Mouse (Mus musculus) heart, embryonic 14.5 days (tissue): ENCODE measurements at regions not wholly inside any gene's neighbourhood (a gene's known extent, or its start where the extent isn't known, plus 50 kb on each side); places are given as distances from the start of the nearest gene placed in this dataset.
A peak's percentile ranks its signal among the peaks of the same experiment; 100 is the strongest.

Experiments
- ATAC-seq: fragments of 200-750 bp; cut with Nextera tagmentation; 2 replicates; pipeline ENCODE4 v1.8.0; 2017; ENCODE audit warnings: low read depth, moderate TSS enrichment; ENCODE audit not compliant: insufficient number of reproducible peaks, insufficient read depth, low FRiP score
- H3K27ac ChIP-seq, 2 experiments: fragments of 200-500 bp in 1 of 2; fragments of 300-500 bp in 1 of 2; sonication (generic) in 1 of 2; replicated peaks in 1 of 2; 2 replicates each; pipeline ENCODE4 v1.5.1; 2012 to 2014; ENCODE audit warnings: low read depth in 2 of 2, low read length in 2 of 2, control low read depth in 1 of 2, mild to moderate bottlenecking in 1 of 2, mixed read lengths in 1 of 2; ENCODE audit not compliant: control insufficient read depth in 1 of 2, insufficient read depth in 1 of 2
- H3K27me3 ChIP-seq: fragments of 300-500 bp; sonication (generic); 2 replicates; pipeline ENCODE4 v1.6.1; 2014; ENCODE audit warnings: mild to moderate bottlenecking, low read length, control low read depth; ENCODE audit not compliant: control insufficient read depth, insufficient read depth
- H3K36me3 ChIP-seq: fragments of 300-500 bp; sonication (generic); 2 replicates; pipeline ENCODE4 v1.6.1; 2014; ENCODE audit warnings: mild to moderate bottlenecking, control low read depth, low read length, mixed read lengths; ENCODE audit not compliant: control insufficient read depth, insufficient read depth
- H3K4me1 ChIP-seq, 2 experiments: fragments of 200-500 bp in 1 of 2; fragments of 300-500 bp in 1 of 2; sonication (generic) in 1 of 2; 2 replicates each; pipeline ENCODE4 v1.6.1; 2012 to 2014; ENCODE audit warnings: low read length in 2 of 2, control low read depth in 1 of 2, mixed read lengths in 1 of 2; ENCODE audit not compliant: control insufficient read depth in 2 of 2, insufficient read depth in 2 of 2
- H3K4me2 ChIP-seq: fragments of 300-500 bp; sonication (generic); 2 replicates; pipeline ENCODE4 v1.6.1; 2014; ENCODE audit warnings: mild to moderate bottlenecking, low read length
- H3K4me3 ChIP-seq, 2 experiments: fragments of 200-500 bp in 1 of 2; fragments of 300-500 bp in 1 of 2; sonication (generic) in 1 of 2; 2 replicates each; pipeline ENCODE4 v1.5.1; 2012 to 2014; ENCODE audit warnings: low read length in 2 of 2, mild to moderate bottlenecking in 2 of 2, control low read depth in 1 of 2, low read depth in 1 of 2, moderate library complexity in 1 of 2; ENCODE audit not compliant: control insufficient read depth in 1 of 2, insufficient read depth in 1 of 2
- H3K9ac ChIP-seq: fragments of 300-500 bp; sonication (generic); 2 replicates; pipeline ENCODE4 v1.6.1; 2014; ENCODE audit warnings: mild to moderate bottlenecking, low read length
- H3K9me3 ChIP-seq: fragments of 300-500 bp; sonication (generic); 2 replicates; pipeline ENCODE4 v1.6.1; 2016; ENCODE audit warnings: low read length, control low read depth; ENCODE audit not compliant: control insufficient read depth
- WGBS: fragments of 180-500 bp; shearing (Covaris S2); extraction: QIAGEN DNeasy Blood & Tissue Kit; methylation state at CpG from one replicate; pipeline ENCODE4 v1.1.7; 2014; 5-methylcytosine and 5-hydroxymethylcytosine counted together

DNA sequence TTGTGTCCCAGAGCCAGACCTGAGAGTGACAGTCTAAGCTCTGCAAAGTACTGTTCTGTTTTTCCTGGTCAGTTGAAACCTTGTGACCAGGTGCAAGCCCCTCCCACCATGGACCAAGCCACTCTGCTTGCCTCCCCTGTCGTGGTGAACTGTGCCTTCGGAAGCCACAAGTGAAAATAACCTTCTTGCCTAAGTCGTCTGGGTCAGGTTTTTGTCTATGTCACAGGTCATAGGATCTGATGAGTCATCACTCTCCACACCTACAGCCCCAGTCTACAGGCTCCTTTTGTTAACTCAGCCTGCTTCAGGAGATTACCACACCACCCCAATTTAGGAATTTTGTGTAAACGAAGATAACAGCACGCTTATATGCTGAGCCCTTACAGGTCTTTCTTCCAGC is 417.2 kb upstream of the Arid1b start:
- H3K9ac ChIP-seq, result no peak overlapping the region
- WGBS, result 44% methylated on average over 5 of the region's 5 CpGs
- no peaks in the 10 kb centered on the region for H3K4me1 ChIP-seq

DNA sequence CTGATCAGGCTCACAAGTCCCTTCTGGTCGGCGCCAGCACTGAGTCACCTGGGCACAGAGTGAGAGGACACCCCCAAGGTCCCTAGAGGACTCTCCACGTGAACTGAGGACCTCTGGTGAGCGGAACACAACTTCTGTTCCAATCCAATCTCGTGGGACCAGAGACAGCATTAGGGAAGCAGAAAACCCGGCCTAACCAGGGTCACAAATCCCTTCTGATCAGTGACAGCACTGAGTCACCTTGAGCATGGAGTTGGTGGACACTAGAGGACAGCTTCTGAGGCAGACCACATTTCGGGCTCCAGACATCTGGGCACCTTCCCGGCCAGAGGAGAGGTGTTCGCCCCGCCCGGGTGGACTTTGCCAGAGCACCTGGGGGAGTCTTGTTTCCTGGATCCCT is 412.3 kb upstream of the Arid1b start:
- WGBS, result 82% methylated on average over 11 of the region's 11 CpGs
- no peak overlapping the region for H3K4me2 ChIP-seq
- no peaks in the 10 kb centered on the region for H3K36me3 ChIP-seq
- H3K27me3 ChIP-seq, result no peaks in the 10 kb centered on the region
- H3K4me1 ChIP-seq, result no peaks in the 10 kb centered on the region
- H3K27ac ChIP-seq, result no peak overlapping the region
- H3K9ac ChIP-seq, result no peak overlapping the region
- ATAC-seq, result no peak
- H3K9me3 ChIP-seq, result no peaks in the 10 kb centered on the region
- no peak overlapping the region for H3K4me3 ChIP-seq

More for the DNA sequence above, 417.2 kb upstream of the Arid1b start:
- Histone ChIP-seq H3K27me3 (no peaks in the 10 kb centered on the region; the same call in 1 of the 2 replicates), H3K9me3 (no peaks in the 10 kb centered on the region), H3K36me3 (no peaks in the 10 kb centered on the region), H3K27ac (no peak overlapping the region), H3K4me3 (no peak overlapping the region), H3K4me2 (no peak overlapping the region)
- ATAC-seq, result no peak

DNA sequence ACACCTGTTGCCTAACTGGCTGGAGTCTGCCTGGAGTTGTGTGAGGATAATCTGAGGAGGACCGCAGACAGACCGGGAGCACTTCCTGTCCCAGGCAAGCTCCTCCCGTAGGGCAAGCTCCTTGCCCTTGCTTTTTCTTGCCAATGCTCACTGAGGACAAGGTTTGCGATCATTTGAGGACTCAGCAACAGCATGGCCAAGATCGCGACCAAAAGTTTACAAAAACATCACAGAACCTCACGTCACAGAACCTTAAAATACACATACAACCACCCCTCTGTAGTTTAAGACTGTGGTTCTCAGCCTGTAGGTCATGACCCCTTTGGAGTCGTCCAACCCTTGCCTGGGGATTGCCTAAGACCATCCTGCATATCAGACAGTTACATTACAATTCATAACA is 383.7 kb upstream of the Arid1b start:
- no peak for ATAC-seq
- Histone ChIP-seq H3K36me3 (no peaks in the 10 kb centered on the region), H3K4me3 (no peak overlapping the region), H3K4me2 (no peak overlapping the region), H3K9ac (no peak overlapping the region), H3K9me3 (0 out of 2 replicates have a peak, but pooled peaks cover 5% of the 10 kb centered on the region), H3K4me1 (peaks cover 0 to 5% of the 10 kb centered on the region in 2 experiments; a peak in 1 of 4 replicates), H3K27me3 (no peaks in the 10 kb centered on the region), H3K27ac (no peak overlapping the region)
- 76% methylated on average over 8 of the region's 8 CpGs for WGBS

DNA sequence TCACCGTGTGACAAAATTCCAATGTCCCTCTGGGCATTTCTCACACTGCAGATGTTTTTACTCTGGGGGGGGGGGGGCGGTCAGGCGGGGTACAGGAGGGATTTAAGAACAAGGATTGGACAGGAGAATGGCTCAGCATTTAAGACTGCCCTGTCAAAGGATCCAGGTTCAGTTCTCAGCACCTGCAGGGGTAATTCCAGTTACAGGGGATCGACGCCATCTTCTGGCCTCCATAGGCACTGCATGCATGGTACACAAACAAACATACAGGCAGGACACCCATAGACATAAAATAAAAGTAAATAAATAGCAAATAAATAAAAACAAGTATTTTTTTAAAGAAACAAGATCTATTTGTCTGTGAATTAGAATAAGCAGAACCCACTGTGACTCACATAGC is 383.1 kb upstream of the Arid1b start:
- no peak for ATAC-seq
- 90% methylated on average over 5 of the region's 5 CpGs for WGBS

DNA sequence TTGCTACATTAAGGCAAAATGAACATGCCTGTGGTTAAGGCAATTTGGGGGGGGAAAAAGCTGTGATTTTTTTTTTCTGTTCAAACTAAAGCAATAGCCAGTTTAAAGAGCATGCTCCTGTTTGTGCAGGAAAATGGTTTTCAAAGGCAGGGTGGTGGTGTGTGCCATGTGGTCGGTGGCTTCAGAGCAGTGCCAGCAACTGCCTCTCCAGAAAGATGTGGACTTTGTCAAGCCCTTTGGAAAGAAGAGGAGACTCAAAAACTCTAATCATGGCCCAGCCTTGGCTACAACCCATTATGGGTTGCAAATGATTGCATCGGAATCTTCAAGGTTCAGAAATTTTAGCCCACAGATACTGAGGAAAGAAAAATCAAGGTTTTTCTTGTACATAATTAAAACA is 382.4 kb upstream of the Arid1b start:
- no peaks in the 10 kb centered on the region for H3K36me3 ChIP-seq
- peak overlapping the region; percentile 25; the same call in 1 of the 2 replicates for H3K4me2 ChIP-seq
- no peak overlapping the region for H3K9ac ChIP-seq
- H3K27ac ChIP-seq, result no peak overlapping the region
- 0 out of 2 replicates have a peak, but pooled peaks cover 5% of the 10 kb centered on the region for H3K9me3 ChIP-seq
- peaks cover 0 to 5% of the 10 kb centered on the region in 2 experiments; a peak in 1 of 4 replicates for H3K4me1 ChIP-seq
- H3K27me3 ChIP-seq, result no peaks in the 10 kb centered on the region
- H3K4me3 ChIP-seq, result no peak overlapping the region
- ATAC-seq, result no peak
- WGBS, result 86% methylated on average over 2 of the region's 2 CpGs

More for the DNA sequence above, 383.1 kb upstream of the Arid1b start:
- H3K4me3 ChIP-seq, result no peak overlapping the region
- H3K9ac ChIP-seq, result no peak overlapping the region
- H3K4me1 ChIP-seq, result peaks cover 0 to 5% of the 10 kb centered on the region in 2 experiments; a peak in 1 of 4 replicates
- no peaks in the 10 kb centered on the region for H3K27me3 ChIP-seq
- H3K27ac ChIP-seq, result no peak overlapping the region
- no peaks in the 10 kb centered on the region for H3K36me3 ChIP-seq
- 0 out of 2 replicates have a peak, but pooled peaks cover 5% of the 10 kb centered on the region for H3K9me3 ChIP-seq
- H3K4me2 ChIP-seq, result no peak overlapping the region

DNA sequence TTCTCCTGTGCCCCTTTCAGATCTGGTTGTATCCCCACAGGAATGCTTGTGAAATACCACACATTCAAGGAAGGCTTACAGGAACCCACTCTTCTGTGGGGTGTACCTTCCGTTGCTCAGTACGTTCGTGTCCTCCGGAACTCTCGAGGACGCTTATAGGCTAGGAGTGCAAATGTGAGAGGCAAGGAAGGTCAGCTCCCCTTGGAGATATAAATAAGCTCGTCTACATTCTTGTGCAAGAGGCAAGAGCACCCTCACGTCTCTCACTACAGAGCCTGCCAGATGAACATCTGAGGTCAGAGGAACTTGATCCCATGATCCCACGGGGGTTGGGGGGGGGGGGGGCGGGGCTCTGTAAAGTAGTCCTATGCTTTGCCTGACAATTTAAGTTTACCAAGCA is 382.0 kb upstream of the Arid1b start:
- Histone ChIP-seq H3K4me3 (no peak overlapping the region), H3K27ac (no peak overlapping the region), H3K4me2 (peak overlapping the region; percentile 25; the same call in 1 of the 2 replicates), H3K9ac (no peak overlapping the region), H3K4me1 (peaks cover 0 to 5% of the 10 kb centered on the region in 2 experiments; a peak in 1 of 4 replicates), H3K9me3 (0 out of 2 replicates have a peak, but pooled peaks cover 5% of the 10 kb centered on the region), H3K36me3 (no peaks in the 10 kb centered on the region), H3K27me3 (no peaks in the 10 kb centered on the region)
- 31% methylated on average over 10 of the region's 10 CpGs for WGBS
- no peak for ATAC-seq

DNA sequence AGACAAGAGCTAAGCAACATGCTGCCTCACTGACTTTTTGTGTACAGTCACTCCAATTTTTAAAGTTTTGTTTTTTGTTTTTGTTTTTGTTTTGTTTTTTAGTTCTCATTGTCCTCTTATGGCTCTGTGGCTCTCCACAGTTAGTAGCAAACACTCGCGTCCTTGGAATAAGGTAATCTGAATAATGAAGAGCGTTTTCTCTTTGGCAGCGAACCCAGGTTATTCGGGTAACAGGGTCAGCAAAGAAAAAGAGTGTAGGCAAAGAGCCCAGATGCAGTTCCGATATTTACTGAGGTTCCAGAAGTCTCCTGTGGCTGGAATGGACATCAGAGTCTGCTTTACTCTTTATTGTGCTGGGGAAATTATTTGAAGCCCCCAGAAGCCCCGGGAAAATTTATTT is 381.4 kb upstream of the Arid1b start:
- Histone ChIP-seq H3K36me3 (no peaks in the 10 kb centered on the region), H3K4me1 (peaks cover 0 to 5% of the 10 kb centered on the region in 2 experiments; a peak in 1 of 4 replicates), H3K9me3 (0 out of 2 replicates have a peak, but pooled peaks cover 5% of the 10 kb centered on the region), H3K4me2 (no peak overlapping the region), H3K9ac (no peak overlapping the region), H3K27ac (no peak overlapping the region), H3K27me3 (no peaks in the 10 kb centered on the region), H3K4me3 (no peak overlapping the region)
- WGBS, result 81% methylated on average over 7 of the region's 7 CpGs
- ATAC-seq, result no peak

DNA sequence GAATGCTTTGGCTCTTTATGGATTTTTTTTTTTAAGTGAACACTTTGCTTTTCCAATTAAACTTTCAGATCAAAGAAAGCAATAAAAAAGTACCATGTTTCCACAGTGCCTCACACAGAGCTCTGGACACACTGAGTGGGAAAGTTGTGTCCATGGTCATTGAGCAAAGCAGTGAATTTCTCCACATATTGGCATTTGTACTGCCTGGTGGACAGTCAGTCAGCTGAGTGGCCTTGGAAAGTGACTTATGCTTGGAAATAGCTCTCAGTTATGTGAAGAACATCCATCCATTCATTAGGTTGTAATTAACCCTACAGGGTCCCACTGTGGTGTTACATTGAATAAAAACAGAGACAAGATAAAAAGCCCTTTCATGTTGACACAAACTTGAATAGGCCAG is 373.8 kb upstream of the Arid1b start:
- Histone ChIP-seq H3K27me3 (no peaks in the 10 kb centered on the region), H3K9me3 (no peaks in the 10 kb centered on the region), H3K9ac (no peak overlapping the region), H3K4me3 (no peak overlapping the region), H3K36me3 (no peaks in the 10 kb centered on the region), H3K4me2 (no peak overlapping the region), H3K27ac (no peak overlapping the region), H3K4me1 (no peaks in the 10 kb centered on the region)
- ATAC-seq, result no peak
